Mouse (Mus musculus): Measurements from ENCODE around the gene Hk1. TPM values are rescaled to one million over a fixed set of nuclear protein-coding genes. Genes with fewer than 3 reads are reported as not detected.
"Not testable (repeated sequence)": the region's sequence is repeated elsewhere in the genome, so short reads cannot be mapped to it uniquely, and the experiment has no call there.

Gene Hk1
- polyA plus RNA-seq, 1 experiment, result 103 TPM

- no peaks in the 10 kb centered on the region for H3K36me3 ChIP-seq (ENCODE audit: control insufficient read depth, insufficient read depth)
- no peak overlapping the region for H3K4me3 ChIP-seq
- H3K27me3 ChIP-seq (ENCODE audit: control insufficient read depth, insufficient read depth, insufficient read length), result no peaks in the 10 kb centered on the region
- TF ChIP-seq MYOG (IDR thresholded peaks at IDR 0.05; ENCODE audit: control insufficient read depth in 1 of 3, insufficient read depth in 1 of 3, insufficient read length in 2 of 3, low read depth in 2 of 3) (no peak), USF1 (IDR thresholded peaks at IDR 0.05; ENCODE audit: low read depth) (no peak), POLR2A (IDR thresholded peaks at IDR 0.05; ENCODE audit: insufficient read length, low read depth) (no peak), MYOD1 (IDR thresholded peaks at IDR 0.05; ENCODE audit: control insufficient read depth in 1 of 3, insufficient read length in 2 of 3, low read depth in 2 of 3) (no peak), MAX (IDR thresholded peaks at IDR 0.05; ENCODE audit: low read depth) (no peak), TCF12 (IDR thresholded peaks at IDR 0.05; ENCODE audit: insufficient read depth, poor library complexity, severe bottlenecking) (no peak), POLR2AphosphoS2 (IDR thresholded peaks at IDR 0.05; ENCODE audit: insufficient read length, low read depth) (no peak), CEBPB (IDR thresholded peaks at IDR 0.05; ENCODE audit: insufficient read depth, poor library complexity, severe bottlenecking) (no peak), REST (IDR thresholded peaks at IDR 0.05; ENCODE audit: insufficient read depth, insufficient read length) (no peak), E2F4 (IDR thresholded peaks at IDR 0.05; ENCODE audit: insufficient read depth) (no peak), SRF (IDR thresholded peaks at IDR 0.05; ENCODE audit: control insufficient read depth, insufficient read length, low read depth) (no peak), TCF3 (IDR thresholded peaks at IDR 0.05; ENCODE audit: insufficient read length, low read depth) (no peak)
- no peak overlapping the region for H3K4me2 ChIP-seq (ENCODE audit: low read depth)
- peaks cover 60% of the 10 kb centered on the region for H3K79me2 ChIP-seq (ENCODE audit: control insufficient read depth, insufficient read depth)
- no peak overlapping the region for H3ac ChIP-seq (ENCODE audit: control insufficient read depth, insufficient read length)
These were observed 52.7 kb downstream of the Hk1 start for GRCm38 (mm10) chr10:62326818-62327571.

- Histone ChIP-seq H3K4me3 (no peak overlapping the region), H3K27me3 (ENCODE audit: control insufficient read depth, insufficient read depth, insufficient read length) (no peaks in the 10 kb centered on the region), H3K36me3 (ENCODE audit: control insufficient read depth, insufficient read depth) (no peaks in the 10 kb centered on the region), H3K79me2 (ENCODE audit: control insufficient read depth, insufficient read depth) (peaks cover 60% of the 10 kb centered on the region), H3ac (ENCODE audit: control insufficient read depth, insufficient read length) (no peak overlapping the region), H3K4me2 (ENCODE audit: low read depth) (no peak overlapping the region)
- TF ChIP-seq USF1 (IDR thresholded peaks at IDR 0.05; ENCODE audit: low read depth), result no peak
- TF ChIP-seq E2F4 (IDR thresholded peaks at IDR 0.05; ENCODE audit: insufficient read depth), result no peak
- no peak for TF ChIP-seq REST (IDR thresholded peaks at IDR 0.05; ENCODE audit: insufficient read depth, insufficient read length)
- TF ChIP-seq SRF (IDR thresholded peaks at IDR 0.05; ENCODE audit: control insufficient read depth, insufficient read length, low read depth), result no peak
- no peak for TF ChIP-seq POLR2A (IDR thresholded peaks at IDR 0.05; ENCODE audit: insufficient read length, low read depth)
- TF ChIP-seq MYOD1 (IDR thresholded peaks at IDR 0.05; ENCODE audit: control insufficient read depth in 1 of 3, insufficient read length in 2 of 3, low read depth in 2 of 3), result no peak
- no peak for TF ChIP-seq CEBPB (IDR thresholded peaks at IDR 0.05; ENCODE audit: insufficient read depth, poor library complexity, severe bottlenecking)
- TF ChIP-seq POLR2AphosphoS2 (IDR thresholded peaks at IDR 0.05; ENCODE audit: insufficient read length, low read depth), result no peak
- no peak for TF ChIP-seq TCF3 (IDR thresholded peaks at IDR 0.05; ENCODE audit: insufficient read length, low read depth)
- TF ChIP-seq TCF12 (IDR thresholded peaks at IDR 0.05; ENCODE audit: insufficient read depth, poor library complexity, severe bottlenecking), result no peak
- TF ChIP-seq MAX (IDR thresholded peaks at IDR 0.05; ENCODE audit: low read depth), result no peak
These were observed 53.7 kb downstream of the Hk1 start for GRCm38 (mm10) chr10:62326002-62326401.

- not testable (repeated sequence) for H3K4me2 ChIP-seq (ENCODE audit: low read depth); H3K4me3 ChIP-seq; H3K27me3 ChIP-seq (ENCODE audit: control insufficient read depth, insufficient read depth, insufficient read length); H3K36me3 ChIP-seq (ENCODE audit: control insufficient read depth, insufficient read depth); H3ac ChIP-seq (ENCODE audit: control insufficient read depth, insufficient read length)
- H3K79me2 ChIP-seq (ENCODE audit: control insufficient read depth, insufficient read depth), result peaks cover 54% of the 10 kb centered on the region
These were observed 56.9 kb downstream of the Hk1 start for GRCm38 (mm10) chr10:62322821-62323220.

- no peaks in the 10 kb centered on the region for H3K36me3 ChIP-seq (ENCODE audit: control insufficient read depth, insufficient read depth)
- peaks cover 60% of the 10 kb centered on the region for H3K79me2 ChIP-seq (ENCODE audit: control insufficient read depth, insufficient read depth)
- H3K27me3 ChIP-seq (ENCODE audit: control insufficient read depth, insufficient read depth, insufficient read length), result no peaks in the 10 kb centered on the region
- H3K4me2 ChIP-seq (ENCODE audit: low read depth), result peak overlapping the region; percentile 57
- peak overlapping the region; percentile 0 for H3K4me3 ChIP-seq
- no peak overlapping the region for H3ac ChIP-seq (ENCODE audit: control insufficient read depth, insufficient read length)
- no peak for TF ChIP-seq POLR2A (IDR thresholded peaks at IDR 0.05; ENCODE audit: insufficient read length, low read depth)
- no peak for TF ChIP-seq CEBPB (IDR thresholded peaks at IDR 0.05; ENCODE audit: insufficient read depth, poor library complexity, severe bottlenecking)
- no peak for TF ChIP-seq USF1 (IDR thresholded peaks at IDR 0.05; ENCODE audit: low read depth)
- TF ChIP-seq REST (IDR thresholded peaks at IDR 0.05; ENCODE audit: insufficient read depth, insufficient read length), result no peak
- TF ChIP-seq MAX (IDR thresholded peaks at IDR 0.05; ENCODE audit: low read depth), result no peak
- no peak for TF ChIP-seq MYOG (IDR thresholded peaks at IDR 0.05; ENCODE audit: control insufficient read depth in 1 of 3, insufficient read depth in 1 of 3, insufficient read length in 2 of 3, low read depth in 2 of 3)
These were observed 58.3 kb downstream of the Hk1 start for GRCm38 (mm10) chr10:62321457-62321856.

GRCm38 (mm10) chr10:62320402-62320978 is 59.2 kb downstream of the Hk1 start:
- H3K79me2 ChIP-seq (ENCODE audit: control insufficient read depth, insufficient read depth), result peaks cover 54% of the 10 kb centered on the region
- peak overlapping the region; percentile 57 for H3K4me2 ChIP-seq (ENCODE audit: low read depth)
- TF ChIP-seq POLR2A (IDR thresholded peaks at IDR 0.05; ENCODE audit: insufficient read length, low read depth) (peak; percentile 32), MYOD1 (IDR thresholded peaks at IDR 0.05; ENCODE audit: control insufficient read depth in 1 of 3, insufficient read length in 2 of 3, low read depth in 2 of 3) (peak in 2 of 3 experiments; percentile 31 to 63), USF1 (IDR thresholded peaks at IDR 0.05; ENCODE audit: low read depth) (peak; percentile 86), SRF (IDR thresholded peaks at IDR 0.05; ENCODE audit: control insufficient read depth, insufficient read length, low read depth) (peak; percentile 5), POLR2AphosphoS2 (IDR thresholded peaks at IDR 0.05; ENCODE audit: insufficient read length, low read depth) (no peak), TCF12 (IDR thresholded peaks at IDR 0.05; ENCODE audit: insufficient read depth, poor library complexity, severe bottlenecking) (peak; percentile 2), TCF3 (IDR thresholded peaks at IDR 0.05; ENCODE audit: insufficient read length, low read depth) (no peak), MAX (IDR thresholded peaks at IDR 0.05; ENCODE audit: low read depth) (no peak), CEBPB (IDR thresholded peaks at IDR 0.05; ENCODE audit: insufficient read depth, poor library complexity, severe bottlenecking) (no peak), E2F4 (IDR thresholded peaks at IDR 0.05; ENCODE audit: insufficient read depth) (no peak), MYOG (IDR thresholded peaks at IDR 0.05; ENCODE audit: control insufficient read depth in 1 of 3, insufficient read depth in 1 of 3, insufficient read length in 2 of 3, low read depth in 2 of 3) (peak in 1 of 3 experiments; percentile 75), REST (IDR thresholded peaks at IDR 0.05; ENCODE audit: insufficient read depth, insufficient read length) (no peak)
- H3K4me3 ChIP-seq, result peak overlapping the region; percentile 0
- H3K36me3 ChIP-seq (ENCODE audit: control insufficient read depth, insufficient read depth), result no peaks in the 10 kb centered on the region
- no peaks in the 10 kb centered on the region for H3K27me3 ChIP-seq (ENCODE audit: control insufficient read depth, insufficient read depth, insufficient read length)
- H3ac ChIP-seq (ENCODE audit: control insufficient read depth, insufficient read length), result no peak overlapping the region

Measured in myocyte (in vitro differentiated cells).